Mouse (Mus musculus) limb, embryonic 15.5 days (tissue): ENCODE data around the gene Fcgbp. TPM values are rescaled to one million over a fixed set of nuclear protein-coding genes. Genes with fewer than 3 reads are reported as not detected.
A peak's percentile ranks its signal among the peaks of the same experiment; 100 is the strongest.

Source experiments
- ATAC-seq: fragments of 200-750 bp; cut with Nextera tagmentation; 2 replicates; pipeline ENCODE4 v1.8.0; 2017; ENCODE audit warnings: low read depth, moderate TSS enrichment; ENCODE audit not compliant: insufficient number of reproducible peaks, low FRiP score, low TSS enrichment
- H3K27ac ChIP-seq: fragments of 300-500 bp; sonication (generic); 2 replicates; pipeline ENCODE4 v1.5.1; 2015; ENCODE audit warnings: moderate library complexity, mild to moderate bottlenecking, inconsistent platforms
- H3K27me3 ChIP-seq: fragments of 300-500 bp; sonication (generic); 2 replicates; pipeline ENCODE4 v1.6.1; 2015; ENCODE audit warnings: inconsistent platforms
- H3K36me3 ChIP-seq: fragments of 300-500 bp; sonication (generic); 2 replicates; pipeline ENCODE4 v1.6.1; 2015; ENCODE audit warnings: inconsistent platforms
- H3K4me1 ChIP-seq: fragments of 300-500 bp; sonication (generic); 2 replicates; pipeline ENCODE4 v1.6.1; 2015; ENCODE audit warnings: inconsistent platforms
- H3K4me2 ChIP-seq: fragments of 300-500 bp; sonication (generic); 2 replicates; pipeline ENCODE4 v1.6.1; 2015; ENCODE audit warnings: mild to moderate bottlenecking, inconsistent platforms
- H3K4me3 ChIP-seq: fragments of 300-500 bp; sonication (generic); 2 replicates; pipeline ENCODE4 v1.5.1; 2015; ENCODE audit warnings: mild to moderate bottlenecking, inconsistent platforms
- H3K9ac ChIP-seq: fragments of 300-500 bp; sonication (generic); 2 replicates; pipeline ENCODE4 v1.6.1; 2015; ENCODE audit warnings: inconsistent platforms
- H3K9me3 ChIP-seq: fragments of 300-500 bp; sonication (generic); 2 replicates; pipeline ENCODE4 v1.6.1; 2016; ENCODE audit warnings: inconsistent platforms
- WGBS: fragments of 180-500 bp; shearing (Covaris S2); methylation state at CpG from one replicate; pipeline ENCODE4 v1.1.7; 2015; 5-methylcytosine and 5-hydroxymethylcytosine counted together
- polyA plus RNA-seq: library from polyadenylated mRNA; unstranded; fragments of >200 nt; fragmentation: Nextera tagmentation; extraction: Ambion mirVana; gene quantifications from 2 replicates; pipeline ENCODE4 v1.2.1, GENCODE M21; 2015

Gene Fcgbp
- polyA plus RNA-seq, 1 experiment from 2014 or later, result 0.13 TPM

DNA sequence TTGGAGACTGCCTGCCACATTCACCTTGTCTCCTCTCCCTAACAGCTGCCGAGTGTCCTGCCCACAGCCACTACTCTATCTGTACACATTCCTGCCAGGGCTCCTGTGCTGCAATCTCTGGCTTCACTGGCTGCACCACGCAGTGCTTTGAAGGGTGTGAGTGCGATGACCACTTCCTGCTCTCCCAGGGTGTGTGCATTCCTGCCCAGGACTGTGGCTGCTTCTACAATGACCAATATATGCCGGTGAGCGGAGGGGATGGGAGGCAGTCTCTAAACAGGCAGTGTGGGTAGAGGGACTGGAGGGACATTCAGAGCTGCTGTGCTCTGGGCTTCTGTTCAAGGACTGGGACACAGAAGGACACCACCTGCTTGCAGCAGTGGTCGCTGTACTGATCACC lies 88.3 kb downstream of the Fcgbp start:
- H3K9ac ChIP-seq, result no peak overlapping the region

DNA sequence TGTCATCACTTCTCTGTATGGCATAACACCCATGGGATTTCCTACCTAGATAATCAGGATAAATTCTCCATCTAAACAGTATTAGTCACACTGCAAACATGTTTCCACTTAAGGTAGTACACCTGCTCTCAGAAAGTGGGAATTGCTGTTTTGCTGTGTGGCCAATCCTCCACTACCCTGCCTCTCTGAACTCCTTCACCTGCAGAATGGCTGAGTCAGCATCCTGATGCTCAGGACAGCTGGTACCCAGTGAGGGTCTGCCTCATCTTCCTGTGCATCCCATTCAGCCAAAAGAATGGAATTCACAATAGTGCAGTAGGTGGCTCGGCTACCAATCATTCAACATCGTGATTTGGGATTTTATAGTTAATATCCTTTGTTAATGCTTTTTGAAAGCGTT lies 88.9 kb downstream of the Fcgbp start:
- Histone ChIP-seq H3K27me3 (0 out of 2 replicates have a peak, but pooled peaks cover 9% of the 10 kb centered on the region), H3K4me1 (no peaks in the 10 kb centered on the region), H3K4me2 (no peak overlapping the region), H3K36me3 (no peaks in the 10 kb centered on the region), H3K27ac (no peak overlapping the region), H3K4me3 (no peak overlapping the region), H3K9me3 (no peaks in the 10 kb centered on the region), H3K9ac (no peak overlapping the region)
- 81% methylated on average over 3 of the region's 3 CpGs for WGBS
- ATAC-seq, result no peak

More for the DNA sequence above, 88.3 kb downstream of the Fcgbp start:
- H3K4me2 ChIP-seq, result no peak overlapping the region
- ATAC-seq, result no peak
- no peaks in the 10 kb centered on the region for H3K4me1 ChIP-seq
- no peak overlapping the region for H3K4me3 ChIP-seq
- no peaks in the 10 kb centered on the region for H3K36me3 ChIP-seq
- H3K27me3 ChIP-seq, result 0 out of 2 replicates have a peak, but pooled peaks cover 9% of the 10 kb centered on the region
- no peaks in the 10 kb centered on the region for H3K9me3 ChIP-seq
- 44% methylated on average over 6 of the region's 6 CpGs for WGBS
- no peak overlapping the region for H3K27ac ChIP-seq

DNA sequence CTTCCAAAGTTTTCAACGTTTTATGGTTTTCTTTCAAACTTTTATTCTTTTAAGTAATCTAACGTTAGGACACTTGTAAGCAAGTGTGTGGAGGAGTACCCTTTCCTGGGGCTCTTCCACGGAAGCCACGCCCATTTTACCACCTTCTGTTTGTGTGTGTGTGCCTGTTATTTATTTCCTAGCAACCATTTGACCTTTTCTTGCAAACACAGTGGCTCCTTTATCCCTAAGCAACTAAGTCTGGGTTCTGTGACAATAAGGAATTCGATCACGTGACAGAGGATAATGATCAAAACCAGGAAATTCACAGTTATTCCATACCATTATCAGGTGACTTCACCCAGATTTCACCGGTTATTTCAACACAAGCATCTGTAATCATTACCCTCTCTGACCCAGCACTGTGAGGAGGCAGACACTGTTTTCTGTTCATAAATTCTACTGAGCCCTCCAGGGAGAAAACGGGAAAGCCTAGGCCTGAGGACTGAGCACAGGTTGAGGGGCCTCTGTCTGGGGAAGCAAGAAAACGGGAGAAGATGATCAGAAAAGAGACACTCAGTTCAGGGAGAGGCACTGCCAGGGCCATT lies 90.2 kb downstream of the Fcgbp start:
- Histone ChIP-seq H3K9ac (no peak overlapping the region), H3K4me1 (no peaks in the 10 kb centered on the region), H3K27me3 (0 out of 2 replicates have a peak, but pooled peaks cover 9% of the 10 kb centered on the region), H3K4me3 (no peak overlapping the region), H3K9me3 (no peaks in the 10 kb centered on the region; the same call in 1 of the 2 replicates), H3K27ac (no peak overlapping the region), H3K36me3 (no peaks in the 10 kb centered on the region), H3K4me2 (no peak overlapping the region)
- WGBS, result 46% methylated on average over 9 of the region's 9 CpGs
- no peak for ATAC-seq

DNA sequence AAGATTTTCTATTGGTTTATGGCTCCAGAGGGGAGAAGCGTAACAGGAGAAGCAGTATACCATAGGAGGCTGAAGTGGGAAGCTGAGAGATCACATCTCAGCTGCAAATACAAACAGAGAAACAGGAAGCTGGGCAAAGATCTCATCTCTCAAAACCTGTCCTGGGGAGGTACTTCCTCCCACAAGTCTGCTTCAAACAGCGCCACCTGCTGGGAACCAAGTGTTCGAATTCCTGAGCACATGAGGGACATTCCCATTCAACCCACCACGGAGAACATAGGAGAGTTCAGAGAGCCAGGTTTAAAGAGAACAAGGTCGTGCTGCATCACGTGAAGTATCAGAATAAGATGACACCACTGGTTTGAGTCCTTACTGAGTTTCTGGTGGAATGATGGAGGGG lies 94.4 kb downstream of the Fcgbp start:
- Histone ChIP-seq H3K27ac (no peak overlapping the region), H3K36me3 (no peaks in the 10 kb centered on the region), H3K4me2 (no peak overlapping the region), H3K9me3 (no peaks in the 10 kb centered on the region; the same call in 1 of the 2 replicates), H3K4me3 (no peak overlapping the region), H3K9ac (no peak overlapping the region), H3K4me1 (peaks cover 13% of the 10 kb centered on the region), H3K27me3 (no peaks in the 10 kb centered on the region)
- WGBS, result 81% methylated on average over 6 of the region's 6 CpGs
- no peak for ATAC-seq

DNA sequence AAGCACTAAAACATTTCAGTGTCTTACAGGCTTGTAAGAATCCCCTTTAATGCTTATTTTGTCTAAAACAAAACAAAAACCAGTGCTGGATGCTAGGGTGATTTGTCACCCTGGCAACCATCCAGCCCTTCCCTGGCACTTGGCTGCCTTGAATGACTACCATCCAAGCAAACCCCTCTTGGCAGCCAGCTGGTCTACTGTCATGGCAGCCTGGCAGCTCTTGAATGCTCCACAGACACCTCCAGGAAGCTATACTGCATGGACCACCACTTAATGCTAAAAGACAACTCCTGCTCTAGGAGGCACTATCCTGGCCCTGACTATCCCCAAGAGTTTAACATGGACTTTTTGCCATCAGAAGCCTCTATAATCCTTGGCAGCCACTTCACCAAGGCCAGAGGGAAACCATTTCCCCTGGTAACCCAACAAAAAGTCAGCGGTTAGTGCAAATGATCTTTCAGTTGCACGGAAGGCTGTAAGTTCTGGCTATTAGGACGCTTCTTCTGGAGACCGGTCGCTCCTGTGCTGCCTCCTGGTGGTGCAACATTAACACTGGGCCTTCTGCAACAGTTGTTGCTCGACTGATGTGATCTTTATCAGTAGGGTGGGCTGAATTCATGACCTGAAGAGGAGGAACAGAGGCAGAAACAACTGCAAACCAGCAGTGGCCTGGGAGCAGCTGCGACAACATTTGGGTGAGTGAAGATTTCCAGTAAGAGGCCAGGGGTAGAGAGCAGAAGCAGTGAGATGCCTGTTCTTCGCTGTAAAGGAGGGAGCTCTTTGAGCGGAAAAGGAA lies 97.5 kb downstream of the Fcgbp start:
- H3K36me3 ChIP-seq, result no peaks in the 10 kb centered on the region
- peak overlapping the region; percentile 83 for H3K4me2 ChIP-seq
- H3K27me3 ChIP-seq, result no peaks in the 10 kb centered on the region
- 6% methylated on average over 9 of the region's 9 CpGs for WGBS
- peaks cover 29% of the 10 kb centered on the region for H3K4me1 ChIP-seq
- H3K9me3 ChIP-seq, result no peaks in the 10 kb centered on the region; the same call in 1 of the 2 replicates
- H3K9ac ChIP-seq, result peak overlapping the region; percentile 47
- peak overlapping the region; percentile 86 for H3K27ac ChIP-seq
- H3K4me3 ChIP-seq, result peak overlapping the region; percentile 97
- no peak for ATAC-seq

DNA sequence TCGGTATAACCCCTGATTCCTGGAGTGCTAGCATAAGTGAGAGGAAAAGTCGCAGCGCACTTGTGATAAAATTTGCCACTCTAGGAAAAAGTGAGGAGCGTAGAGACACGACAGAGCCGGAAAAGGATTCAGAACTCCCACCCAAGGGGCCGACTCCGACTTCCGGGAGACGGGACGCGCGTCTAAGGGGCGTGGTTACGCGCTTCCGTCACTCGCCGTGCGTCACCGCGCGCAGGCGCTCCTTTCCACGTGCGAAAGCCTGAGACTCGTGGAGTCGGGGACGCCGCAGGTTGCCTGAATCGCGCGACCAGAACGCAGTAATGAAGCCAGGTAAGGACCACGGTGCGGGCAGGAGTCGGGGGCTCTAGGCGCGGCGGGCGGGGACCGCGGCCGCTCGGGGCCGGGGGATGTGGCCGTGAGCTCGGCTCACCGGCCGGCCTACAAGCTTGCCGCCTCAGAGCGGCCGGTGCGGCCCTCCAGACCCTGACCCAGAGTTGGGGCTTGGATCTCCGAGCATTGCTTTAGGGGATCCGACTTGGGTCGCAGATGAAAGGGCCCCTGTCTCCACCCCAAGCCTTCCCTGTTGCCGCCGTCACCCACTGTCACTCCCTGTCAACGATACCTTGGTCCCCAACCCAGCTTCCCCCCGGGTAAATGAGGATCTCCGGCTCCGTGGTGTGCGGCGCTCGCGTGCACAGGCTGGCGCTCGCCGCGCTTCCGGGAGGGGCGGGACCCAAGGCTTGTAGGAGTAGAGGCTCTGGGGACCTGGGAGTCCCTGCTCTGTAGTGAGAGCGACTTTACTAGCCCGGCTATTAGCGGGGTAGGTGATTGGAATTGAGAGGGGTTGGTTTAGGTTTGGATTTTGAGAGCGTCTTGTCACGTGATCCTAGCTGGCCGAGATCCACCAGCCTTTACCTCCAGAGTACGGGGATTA lies 98.7 kb downstream of the Fcgbp start, which contains the start of gene Fbl:
Fbl (plus strand) TSS at position 222 of the 934 bp plus-strand sequence.
- Histone ChIP-seq H3K4me3 (peak within 1 kb of the TSS; percentile 97), H3K9ac (peak within 1 kb of the TSS; percentile 73), H3K27me3 (no peaks in the 10 kb centered on the region), H3K9me3 (no peaks in the 10 kb centered on the region; the same call in 1 of the 2 replicates), H3K36me3 (peaks cover 3% of the 10 kb centered on the region; the same call in 1 of the 2 replicates), H3K27ac (peak within 1 kb of the TSS; percentile 92), H3K4me2 (peak within 1 kb of the TSS; percentile 83), H3K4me1 (peaks cover 29% of the 10 kb centered on the region)
- WGBS, result under 1% methylated on average over 80 of the region's 80 CpGs
- peak; percentile 89 for ATAC-seq

Other genes with a start within 250 kb of the Fcgbp start
- 7.2 and 8.0 TPM in 2 replicates for gene Zfp59, start 232.6 kb upstream of the Fcgbp start, polyA plus RNA-seq
- gene Zfp607a, start 213.7 kb upstream of the Fcgbp start, polyA plus RNA-seq, result 3.6 and 3.7 TPM in 2 replicates
- gene Zfp974, start 141.8 kb upstream of the Fcgbp start, polyA plus RNA-seq, result 8.1 and 9.2 TPM in 2 replicates
- gene Zfp780b, start 92.1 kb upstream of the Fcgbp start, polyA plus RNA-seq, result 17.7 and 19.2 TPM in 2 replicates
- 2.4 and 3.5 TPM in 2 replicates for gene Zfp850, start 57.1 kb upstream of the Fcgbp start, polyA plus RNA-seq
- 279 and 292 TPM in 2 replicates for gene Psmc4, start 21.1 kb upstream of the Fcgbp start, polyA plus RNA-seq
- not detected in 2 replicates for gene 9530053A07Rik, start 58.2 kb downstream of the Fcgbp start, polyA plus RNA-seq
- gene Fbl, start 98.5 kb downstream of the Fcgbp start, polyA plus RNA-seq, result 105 and 110 TPM in 2 replicates
- gene Dyrk1b, start 108.2 kb downstream of the Fcgbp start, polyA plus RNA-seq, result 9.2 and 11.7 TPM in 2 replicates
- 2.8 and 3.5 TPM in 2 replicates for gene Eid2, start 196.6 kb downstream of the Fcgbp start, polyA plus RNA-seq
- 12.6 and 12.8 TPM in 2 replicates for gene Eid2b, start 206.5 kb downstream of the Fcgbp start, polyA plus RNA-seq
- gene Selenov, start 219.9 kb downstream of the Fcgbp start, polyA plus RNA-seq, result 1.0 TPM in 1 of 2 replicates, not detected in the other
- 0.35 and 0.53 TPM in 2 replicates for gene Dll3, start 231.0 kb downstream of the Fcgbp start, polyA plus RNA-seq
- gene Timm50, start 240.8 kb downstream of the Fcgbp start, polyA plus RNA-seq, result 115 and 126 TPM in 2 replicates